Mouse (Mus musculus) mouse trophoblast stem cell (cell line): ENCODE results near the gene Flt3.

ENCODE experiments used
- in situ Hi-C, 2 experiments: fragments of 300-500 bp; cut with MseI, MboI; formaldehyde crosslinking; loops; 2 replicates in 1 of 2; 3 replicates in 1 of 2; pipeline ENCODE4 v1.15.1; 2025

Gene Flt3

DNA sequence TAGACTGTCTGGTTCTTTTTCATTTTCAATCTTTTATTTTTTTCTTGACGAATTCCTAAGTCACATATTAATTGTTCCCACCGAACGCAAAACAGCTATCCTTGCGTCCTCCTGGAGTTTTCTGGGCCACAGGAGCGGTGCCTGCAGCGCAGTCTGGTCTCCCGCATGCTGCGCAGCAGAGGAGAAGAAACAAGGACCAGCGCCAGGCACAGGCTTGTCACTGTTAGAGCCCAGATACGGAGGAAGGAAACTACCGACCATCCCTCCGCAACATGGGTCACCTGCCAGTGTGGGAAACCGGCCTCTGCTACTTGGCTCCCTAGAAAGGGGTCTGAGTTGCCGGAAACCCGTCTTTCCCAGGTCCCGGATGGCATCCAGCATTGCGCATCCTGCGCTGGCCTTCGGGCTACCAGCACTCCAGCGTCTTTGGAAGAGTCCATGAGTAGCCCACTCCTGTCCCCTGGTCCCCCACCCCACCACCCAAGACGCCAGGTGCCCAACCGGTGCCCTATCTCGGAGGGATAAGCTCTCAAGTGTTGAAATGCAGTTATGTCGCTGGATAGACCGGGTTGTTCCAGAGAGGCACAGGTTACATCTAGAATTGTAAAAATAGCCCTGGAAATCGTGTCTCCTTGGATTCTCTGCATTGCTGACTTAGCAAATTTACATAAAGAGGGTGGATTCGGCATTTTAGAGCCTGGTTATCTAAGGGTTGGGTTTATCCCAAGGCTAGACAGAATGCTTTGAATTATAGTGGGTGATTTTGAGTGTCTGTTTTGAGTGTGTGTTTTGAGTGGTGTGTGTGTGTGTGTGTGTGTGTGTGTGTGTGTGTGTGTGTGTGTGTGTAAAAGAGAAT is 87.2 kb downstream of the Flt3 start:
- in situ Hi-C loops, result loop anchor here (10.0 to 25.0 kb wide), 3 partner anchors 398 to 601 kb away; no protein-coding TSS in a partner anchor

DNA sequence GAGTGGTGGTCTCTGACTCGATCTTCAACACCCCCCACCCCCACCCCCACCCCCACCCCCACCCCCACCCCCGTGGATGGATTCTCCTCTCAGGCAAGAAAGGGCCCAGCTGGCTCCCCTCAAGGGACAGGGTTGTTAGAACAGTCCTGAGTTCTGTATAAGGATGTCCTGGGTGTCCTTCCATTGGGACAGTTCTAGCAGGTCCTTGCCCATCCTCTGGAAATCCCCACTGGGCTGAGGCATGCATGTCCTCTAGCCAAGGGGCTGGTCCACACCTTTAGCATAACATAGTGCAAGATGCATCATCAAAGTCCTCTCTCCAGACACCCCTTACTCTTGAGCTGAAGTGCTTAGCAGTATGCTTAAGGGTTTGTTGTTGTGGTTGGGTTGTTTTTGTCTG is 90.5 kb downstream of the Flt3 start:
- in situ Hi-C loops, result loop anchor here (10.0 to 25.0 kb wide), 3 partner anchors 395 to 597 kb away; no protein-coding TSS in a partner anchor

DNA sequence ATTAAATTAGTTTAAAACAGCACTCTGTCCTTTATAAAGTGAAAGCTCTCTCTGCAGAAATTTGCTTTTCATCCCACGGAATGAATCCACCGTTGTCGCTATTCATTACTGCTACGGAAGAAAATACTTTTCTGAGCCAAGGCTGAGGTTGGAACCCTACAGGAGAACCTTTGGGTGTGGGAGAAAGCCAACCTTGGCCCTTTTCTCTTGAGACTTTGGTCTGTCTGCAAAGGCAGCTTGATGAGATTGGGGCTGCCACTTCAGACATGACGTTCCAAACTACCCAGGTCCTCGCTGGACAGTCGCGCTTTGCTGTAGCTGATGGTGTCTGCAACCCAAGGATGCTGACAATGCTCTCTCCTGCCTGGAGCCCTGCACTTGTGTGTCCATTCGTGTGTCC is 91.8 kb downstream of the Flt3 start:
- in situ Hi-C loops, result loop anchor here (25.0 kb wide), 2 partner anchors 396 to 596 kb away; no protein-coding TSS in a partner anchor

DNA sequence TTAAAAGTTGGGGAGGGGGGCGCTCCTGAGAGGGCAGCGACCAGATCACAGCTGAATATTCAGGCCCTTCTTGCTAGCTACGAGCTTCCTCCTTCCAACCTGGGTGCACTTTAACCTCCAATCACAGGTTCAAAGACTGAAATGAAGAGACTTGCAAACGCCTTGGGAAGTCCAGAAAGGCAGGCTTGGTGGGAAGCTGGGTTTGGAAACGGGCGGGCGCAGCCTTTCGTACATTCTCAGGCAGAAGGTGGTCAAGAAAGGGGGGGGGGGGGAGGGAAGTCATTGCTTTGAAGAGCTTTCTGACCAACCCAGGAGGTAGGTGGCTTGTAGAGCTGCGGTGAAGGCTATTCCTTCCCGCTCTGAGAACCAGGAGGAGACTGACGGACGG is 92.9 kb downstream of the Flt3 start:
- in situ Hi-C loops, result loop anchor here (25.0 kb wide), 2 partner anchors 395 to 595 kb away; no protein-coding TSS in a partner anchor

DNA sequence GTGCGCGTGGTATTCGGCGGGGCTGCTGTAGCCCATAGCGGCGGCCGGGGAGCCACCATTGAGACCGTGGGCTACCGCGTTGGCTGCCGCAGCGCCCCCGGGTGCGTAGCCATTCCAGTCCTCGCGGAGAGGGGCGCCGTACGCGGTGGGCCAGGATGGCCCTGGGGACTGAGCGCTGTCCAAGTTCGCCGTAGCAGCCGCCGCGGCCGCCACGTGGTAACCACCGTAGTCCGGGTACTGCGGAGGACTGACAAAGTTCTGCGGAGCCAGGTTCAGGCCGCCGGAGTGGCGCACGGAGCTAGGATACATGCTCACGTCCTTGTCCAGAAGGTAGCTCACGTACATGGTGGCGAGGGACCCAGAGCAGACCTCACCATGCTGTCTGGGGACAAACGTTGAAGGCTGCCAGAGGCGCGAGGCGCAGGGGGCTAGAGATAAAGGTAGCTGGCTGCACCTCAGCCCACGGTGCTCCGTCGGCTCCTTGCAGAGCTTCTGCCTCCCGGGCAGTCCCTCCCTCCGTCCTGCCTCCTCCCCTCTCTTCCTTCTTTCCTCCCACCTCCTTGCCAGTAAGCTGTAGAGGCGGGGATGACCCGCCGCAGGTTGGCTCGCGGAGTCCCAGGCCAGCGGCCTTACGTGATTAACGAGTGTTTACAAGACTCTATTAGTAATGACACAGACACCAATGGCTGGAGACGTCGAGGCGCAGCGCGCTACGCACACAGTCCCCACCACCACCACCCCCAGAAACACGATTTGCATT is 93.5 kb downstream of the Flt3 start, which contains the start of gene Cdx2:
Gene Cdx2 (minus strand): TSS at position 633 of the 760 bp plus-strand sequence.
- in situ Hi-C loops, result loop anchor here (25.0 kb wide), 2 partner anchors 395 to 595 kb away; no protein-coding TSS in a partner anchor

DNA sequence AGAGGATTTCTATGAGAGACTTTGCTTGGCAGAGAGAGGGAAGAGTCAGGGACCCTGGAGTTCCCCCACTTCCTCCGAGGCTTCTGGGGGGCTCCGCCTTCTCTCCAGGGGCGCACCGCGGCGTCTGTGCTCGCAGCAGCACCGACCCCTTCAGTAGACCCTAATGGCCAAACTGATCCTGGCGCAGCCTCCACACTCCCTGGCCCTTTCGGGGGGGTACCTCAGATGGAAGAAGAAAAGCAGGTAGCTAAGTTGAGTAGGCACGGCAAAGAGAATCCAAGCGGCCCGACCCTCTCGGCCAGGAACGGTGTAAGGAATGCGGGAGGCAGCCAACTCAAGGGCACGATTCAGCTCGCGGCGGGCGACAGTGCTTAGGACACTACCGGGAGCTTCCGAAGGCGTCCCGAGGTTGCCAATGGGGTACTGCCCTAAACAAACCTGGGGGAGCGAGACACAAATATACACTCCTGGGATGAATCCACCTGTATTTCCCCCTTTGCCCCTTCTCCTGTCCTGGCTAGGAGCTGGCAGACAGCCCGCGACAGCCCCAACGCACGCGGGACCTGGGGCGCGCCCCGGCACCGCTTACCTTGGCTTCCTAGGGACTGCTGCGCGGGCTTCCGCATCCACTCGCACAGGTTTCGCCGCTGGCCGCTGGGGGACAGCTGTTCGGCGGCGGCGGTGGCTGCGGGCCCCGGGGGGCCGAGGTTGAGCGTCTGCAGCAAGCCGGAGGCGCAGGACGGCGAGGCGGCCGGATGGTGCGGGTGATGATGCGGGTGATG is 94.2 kb downstream of the Flt3 start:
- in situ Hi-C loops, result loop anchor here (25.0 kb wide), 2 partner anchors 394 to 594 kb away; no protein-coding TSS in a partner anchor

DNA sequence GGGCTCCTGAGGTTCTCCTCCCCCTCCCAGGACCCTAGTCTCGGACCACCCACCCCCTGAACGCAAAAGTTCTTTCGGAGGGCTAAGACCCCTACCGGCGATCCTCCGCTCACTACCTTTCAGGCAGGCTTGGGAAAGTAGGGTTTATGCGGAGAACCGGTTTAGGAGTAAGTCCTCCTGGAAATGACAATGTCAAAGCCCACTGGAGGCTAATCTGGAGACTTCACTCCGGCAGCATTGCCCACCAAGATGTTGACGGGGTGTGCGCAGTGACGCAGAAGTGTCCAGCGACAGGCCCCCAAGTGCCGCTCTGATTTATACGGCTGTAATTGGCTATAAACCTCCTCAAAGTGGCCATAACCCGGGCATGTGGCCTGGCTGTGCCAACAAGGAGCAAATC is 95.1 kb downstream of the Flt3 start:
- in situ Hi-C loops, result loop anchor here (25.0 kb wide), 2 partner anchors 393 to 593 kb away; no protein-coding TSS in a partner anchor

DNA sequence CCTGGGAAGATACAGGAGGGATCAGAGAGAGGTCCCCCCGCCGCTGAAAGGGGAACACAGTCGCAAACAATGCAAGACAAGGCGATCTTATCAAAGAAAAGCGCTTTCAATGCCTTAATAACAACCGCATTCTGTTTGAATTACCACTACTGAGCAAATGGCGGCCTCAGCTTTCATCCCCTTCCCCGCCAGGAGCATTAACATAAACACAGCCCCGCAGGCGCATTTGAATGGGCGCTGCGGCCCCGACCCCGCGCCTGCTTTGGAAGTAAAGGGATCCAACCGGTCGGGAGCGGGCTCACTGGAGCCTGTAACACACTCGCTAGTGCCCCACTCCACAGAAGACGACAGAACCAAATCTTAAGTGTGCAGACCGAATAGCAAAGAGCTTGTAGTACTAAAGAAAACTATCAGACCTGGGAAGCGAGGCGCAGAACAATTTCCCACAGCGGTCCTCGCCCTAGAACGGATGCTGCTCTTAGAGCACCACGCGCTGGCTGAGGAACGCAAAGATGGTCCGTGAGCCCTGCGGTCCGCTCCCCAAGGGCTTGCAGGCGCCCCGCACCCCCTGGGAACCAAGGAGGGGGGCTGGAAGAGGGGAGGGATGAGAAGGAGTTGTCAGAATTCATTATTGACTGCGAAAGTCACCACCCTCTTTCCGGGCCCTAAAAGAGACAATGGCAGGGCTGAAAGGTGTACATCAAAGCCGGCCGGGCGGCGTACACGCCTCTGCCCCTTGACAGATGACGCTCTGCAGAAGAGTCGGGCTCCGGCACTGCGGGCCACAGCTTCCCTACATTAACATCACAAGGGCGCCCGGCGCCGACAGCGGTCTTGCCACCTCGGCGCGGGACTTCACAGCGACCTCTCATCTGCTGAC is 95.8 kb downstream of the Flt3 start:
- in situ Hi-C loops, result loop anchor here (25.0 kb wide), 2 partner anchors 392 to 592 kb away; no protein-coding TSS in a partner anchor

DNA sequence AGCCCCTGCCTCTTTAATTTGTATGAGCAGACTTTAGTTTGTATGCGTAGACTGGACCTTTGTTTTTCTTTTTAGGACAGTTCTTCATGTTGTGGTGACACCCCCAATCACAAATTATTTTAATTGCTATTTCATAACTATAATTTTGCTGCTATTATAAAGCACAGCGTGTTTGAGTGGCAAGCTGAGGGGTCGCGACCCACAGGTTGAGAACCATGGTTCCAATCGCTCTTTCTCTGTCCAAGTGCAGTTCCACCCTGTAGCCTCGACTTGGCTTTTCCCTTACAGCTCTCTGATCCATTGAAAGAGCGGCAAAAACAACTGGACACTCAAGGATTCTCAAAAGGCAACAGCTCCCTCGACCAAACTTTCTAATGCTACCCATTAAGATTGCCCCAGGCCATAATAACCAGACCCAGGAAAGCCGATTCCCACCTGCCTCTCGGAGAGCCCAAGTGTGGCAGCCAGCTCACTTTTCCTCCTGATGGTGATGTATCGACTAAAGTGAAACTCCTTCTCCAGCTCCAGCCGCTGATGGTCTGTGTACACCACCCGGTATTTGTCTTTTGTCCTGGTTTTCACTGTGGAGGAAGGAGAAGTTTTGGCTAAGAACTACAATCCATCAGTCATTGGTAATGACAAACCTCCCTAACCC is 97.4 kb downstream of the Flt3 start:
- in situ Hi-C loops, result loop anchor here (25.0 kb wide), 2 partner anchors 391 to 591 kb away; no protein-coding TSS in a partner anchor

DNA sequence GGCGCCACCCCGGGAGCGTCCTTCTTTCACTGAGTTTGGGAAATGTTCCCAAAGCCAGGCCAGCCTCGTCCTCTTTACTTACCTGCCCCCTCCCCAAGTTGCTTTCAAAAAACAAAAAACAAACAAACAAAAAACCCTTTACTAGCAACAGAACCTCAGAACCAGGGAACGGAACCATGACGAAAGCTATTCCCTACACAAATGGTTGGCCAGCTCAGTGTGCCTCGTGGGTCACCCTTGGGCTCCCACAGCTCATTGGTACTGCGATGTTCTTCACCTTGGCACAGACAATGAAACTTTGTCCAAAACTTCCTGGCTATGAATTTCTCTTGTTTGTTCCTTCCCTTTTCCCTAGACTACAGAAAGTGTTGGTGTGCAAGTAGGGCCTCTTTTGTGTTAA is 98.1 kb downstream of the Flt3 start:
- in situ Hi-C loops, result loop anchor here (25.0 kb wide), 2 partner anchors 390 to 590 kb away; no protein-coding TSS in a partner anchor

DNA sequence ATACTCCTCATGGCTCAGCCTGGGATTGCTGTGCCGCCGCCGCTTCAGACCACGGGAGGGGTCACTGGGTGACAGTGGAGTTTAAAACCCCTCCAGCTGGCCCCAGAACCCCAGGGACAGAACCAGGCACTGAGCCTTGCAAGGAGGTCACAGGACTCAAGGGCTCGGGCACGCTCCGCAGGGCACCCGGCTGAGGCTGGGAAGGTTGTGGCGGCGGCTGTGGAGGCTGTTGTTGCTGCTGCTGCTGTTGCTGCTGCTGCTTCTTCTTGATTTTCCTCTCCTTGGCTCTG is 98.6 kb downstream of the Flt3 start:
- in situ Hi-C loops, result loop anchor here (25.0 kb wide), 2 partner anchors 389 to 589 kb away; no protein-coding TSS in a partner anchor

DNA sequence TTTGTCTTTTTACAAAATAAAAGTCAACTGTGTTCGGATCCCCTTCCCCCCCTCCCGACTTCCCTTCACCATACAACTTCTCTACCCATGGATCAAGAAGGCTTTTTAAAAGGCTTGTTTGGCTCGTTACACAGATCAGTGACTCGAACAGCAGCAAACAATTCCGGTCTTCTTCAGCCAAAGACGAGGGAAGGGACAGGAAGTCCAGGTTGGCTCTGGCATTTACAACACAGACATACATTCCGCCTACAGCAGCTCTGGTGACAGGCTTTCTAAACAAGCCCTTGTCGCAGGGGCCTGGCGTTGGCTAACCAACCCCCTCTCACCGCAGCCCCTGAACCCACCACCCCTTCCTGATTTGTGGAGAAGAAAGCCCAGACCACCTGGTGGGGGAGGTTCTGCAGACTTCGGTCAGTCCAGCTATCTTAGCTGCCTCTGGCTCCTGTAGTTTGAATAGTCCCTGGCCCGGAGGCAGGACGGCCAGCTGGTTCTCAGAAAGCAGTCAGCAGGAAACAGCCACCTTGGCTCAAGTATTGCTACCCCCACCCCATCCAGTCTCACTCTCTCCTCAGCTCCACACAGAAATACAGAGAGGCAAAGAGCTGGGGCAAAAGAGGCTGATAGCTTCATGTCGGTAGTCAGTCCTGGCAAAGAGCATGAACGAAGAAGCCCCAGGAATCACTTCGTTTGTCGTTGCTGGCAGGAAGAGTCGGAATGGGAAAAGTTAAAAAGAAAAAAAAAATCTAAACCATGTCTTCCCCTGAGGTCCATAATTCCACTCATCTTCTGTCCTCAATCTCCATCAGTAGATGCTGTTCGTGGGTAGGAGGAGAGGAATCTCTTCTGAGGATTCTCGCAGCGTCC is 99.1 kb downstream of the Flt3 start:
- in situ Hi-C loops, result loop anchor here (25.0 kb wide), 2 partner anchors 389 to 589 kb away; no protein-coding TSS in a partner anchor

DNA sequence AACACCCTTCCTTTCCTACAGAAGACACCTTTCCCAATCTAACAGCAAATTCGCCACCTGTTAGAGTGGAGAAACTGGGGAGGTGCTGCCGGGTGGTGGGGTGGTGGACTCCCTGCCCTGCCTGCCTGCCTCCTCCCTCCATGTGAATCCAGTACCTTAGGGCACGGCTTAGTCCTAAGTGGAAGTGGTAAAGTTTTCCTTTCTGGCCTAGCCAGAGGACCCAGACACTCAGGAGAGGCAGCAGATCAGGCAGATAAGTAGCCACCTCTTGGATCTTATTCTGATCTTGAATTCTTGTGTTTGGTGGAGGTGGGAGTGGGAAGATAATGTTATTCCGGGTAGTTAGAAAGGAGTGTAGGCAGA is 100.3 kb downstream of the Flt3 start:
- in situ Hi-C loops, result loop anchor here (25.0 kb wide), 2 partner anchors 388 to 588 kb away; no protein-coding TSS in a partner anchor

DNA sequence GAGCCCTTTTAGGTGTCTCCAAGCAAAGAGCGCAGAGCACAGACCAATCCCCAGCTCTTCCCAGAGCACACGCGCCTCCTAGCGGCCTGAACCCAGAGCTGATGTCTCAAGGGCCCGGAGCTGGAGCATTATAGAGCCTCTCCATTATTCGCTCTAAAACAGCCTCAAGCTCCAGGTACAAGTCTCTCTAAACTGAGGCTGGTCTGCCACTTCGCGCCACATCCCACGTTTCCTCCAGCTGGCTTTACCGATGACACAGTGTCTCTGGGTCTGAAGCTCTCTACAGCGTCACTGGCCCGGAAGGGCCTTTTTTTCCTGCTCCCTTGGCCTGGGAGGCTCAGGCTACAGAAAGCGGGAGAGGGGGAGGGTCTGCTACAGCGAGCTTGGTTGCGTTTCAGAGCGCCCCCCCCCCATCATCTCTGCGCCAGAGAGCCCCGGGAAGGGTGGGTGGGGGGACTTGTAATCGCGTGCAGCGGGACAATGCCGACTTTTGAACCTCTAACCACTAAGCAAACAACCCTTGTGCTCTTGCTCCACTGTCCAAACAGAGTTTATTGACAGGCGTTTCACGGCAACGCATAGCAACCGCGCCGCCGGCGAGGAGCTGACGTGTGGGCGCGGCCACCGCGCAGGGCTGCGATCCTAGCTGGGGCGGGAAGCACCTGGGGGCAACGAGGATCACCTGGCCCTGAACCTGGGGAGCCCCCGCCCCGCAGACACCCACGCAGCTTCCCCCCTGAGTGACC is 100.9 kb downstream of the Flt3 start:
- in situ Hi-C loops, result no loop called here

DNA sequence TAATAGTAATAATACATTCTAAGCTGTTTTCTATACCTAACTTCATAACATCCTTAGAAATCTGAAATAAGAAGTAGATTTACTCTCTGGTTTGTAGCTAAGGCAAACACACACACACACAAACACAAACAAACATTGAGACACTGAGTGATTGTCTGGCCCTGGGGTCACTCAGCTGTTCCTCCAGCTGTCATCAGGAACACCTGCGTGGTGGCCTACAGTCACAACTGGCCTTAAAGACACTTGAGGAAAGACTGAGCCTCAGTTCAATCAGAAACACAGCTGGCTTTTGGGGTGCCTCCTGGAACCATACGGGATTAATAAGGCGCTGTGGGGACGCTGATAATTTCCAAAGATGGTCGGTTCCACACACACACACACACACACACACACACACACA is 103.0 kb downstream of the Flt3 start:
- in situ Hi-C loops, result no loop called here

DNA sequence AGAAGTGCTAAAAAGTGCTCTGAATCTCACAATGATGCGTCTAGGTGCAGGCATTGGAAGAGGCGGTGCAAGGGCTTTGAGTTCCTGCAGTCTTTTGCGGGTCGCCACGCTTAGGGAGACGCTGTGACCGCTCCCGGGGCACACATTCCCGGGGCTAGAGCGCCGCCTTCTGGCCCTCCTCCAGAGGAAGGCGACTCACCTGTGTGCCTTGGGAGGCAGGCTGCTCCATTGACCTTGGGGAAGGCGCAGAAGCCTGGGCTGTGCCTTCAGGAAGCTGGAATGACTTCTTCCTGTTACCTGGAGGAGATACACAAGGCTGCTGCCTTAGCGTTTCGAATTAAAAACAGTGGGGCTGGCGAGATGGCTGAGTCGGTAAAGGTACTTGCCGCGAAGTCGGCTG is 106.2 kb downstream of the Flt3 start:
- in situ Hi-C loops, result no loop called here

DNA sequence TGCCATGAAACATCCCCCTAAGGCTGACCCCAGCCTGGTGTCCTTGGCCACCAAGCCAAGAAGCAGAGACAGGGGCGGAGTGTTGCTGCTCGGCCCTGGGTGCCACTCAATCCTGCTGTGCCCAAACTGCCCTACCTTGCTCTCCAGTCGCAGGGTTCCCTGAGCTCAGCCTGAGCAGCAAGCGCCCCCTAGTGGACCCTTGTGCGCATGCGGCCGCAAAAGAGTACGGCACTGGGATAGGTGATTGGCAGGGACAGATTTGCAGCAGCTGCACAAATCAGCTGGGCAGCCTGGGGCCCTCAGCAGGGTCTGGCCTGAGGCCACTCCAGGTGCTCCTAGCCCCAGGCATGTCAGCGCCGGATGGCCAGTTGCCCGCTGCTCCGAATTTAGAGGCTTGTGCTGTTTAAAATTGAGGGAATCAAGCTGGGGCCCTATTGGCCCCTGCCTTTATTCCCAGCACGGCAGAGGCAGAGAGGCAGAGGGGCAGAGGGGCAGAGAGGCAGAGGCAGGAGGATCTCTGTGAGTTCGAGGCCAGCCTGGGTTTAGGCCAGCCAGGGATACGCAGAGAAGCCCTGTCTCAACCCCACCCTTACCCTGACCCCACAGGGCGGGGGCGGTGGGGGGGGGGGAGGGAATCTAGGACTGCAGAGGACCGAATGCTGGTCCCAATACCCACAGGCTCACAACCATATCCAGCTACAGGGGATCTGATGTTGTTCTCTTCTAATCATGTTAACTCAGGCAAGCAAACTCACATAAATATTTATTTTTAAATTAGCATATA is 107.0 kb downstream of the Flt3 start:
- in situ Hi-C loops, result no loop called here
